ENCODE assay signal across 8 mouse cellular contexts in the genomic region with DNA sequence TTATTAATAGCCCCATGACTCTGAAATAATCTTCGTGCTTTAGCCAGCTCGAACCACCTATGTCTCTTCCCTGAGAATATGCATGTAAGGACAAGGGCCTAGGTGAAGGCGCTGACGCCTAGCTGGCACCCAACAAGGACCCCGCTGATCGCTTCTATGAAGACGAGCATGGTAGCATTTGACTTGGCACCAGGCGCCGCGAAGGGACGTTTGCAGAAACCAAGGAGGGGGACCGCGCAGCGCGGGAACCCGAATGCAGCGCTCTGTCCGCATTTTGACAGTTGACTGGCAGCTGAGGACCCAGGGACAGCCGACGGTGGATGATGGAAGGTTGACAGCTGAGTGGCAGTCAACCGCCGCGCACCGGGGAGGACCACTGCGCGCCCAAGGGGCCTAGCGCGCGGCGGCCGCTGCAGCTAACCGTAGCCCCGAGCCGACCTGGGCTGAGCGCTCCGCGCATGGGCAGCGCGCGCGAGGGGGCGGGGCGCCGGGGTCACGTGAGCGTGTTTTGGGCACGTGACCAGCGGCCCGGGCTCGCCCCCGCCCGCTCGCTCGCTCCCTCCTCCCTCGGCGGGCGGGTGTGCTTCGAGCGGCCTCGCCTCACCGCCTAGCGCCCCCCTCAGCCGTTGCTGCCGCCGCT. TPM values are rescaled to one million over a fixed set of nuclear protein-coding genes. Genes with fewer than 3 reads are reported as not detected.
DNase-seq lines count a peak whose midpoint lies in the region; ATAC-seq and TF ChIP-seq lines count a peak whose summit lies in the region.

A gene (plus strand): TSS at position 561 of the 640 bp plus-strand sequence.

- peak within 1 kb of the TSS; percentile 96 for H3K4me2 ChIP-seq in hindbrain, postnatal 0 days (ENCODE audit: low read depth, low read length)

- H3K9ac ChIP-seq in hindbrain, postnatal 0 days (replicated peaks; ENCODE audit: low read length), result peak within 1 kb of the TSS; percentile 97

- H3K4me3 ChIP-seq in gastrocnemius, adult 2 months, result peak within 1 kb of the TSS; percentile 98
- H3K4me3 ChIP-seq in hindbrain, postnatal 0 days (ENCODE audit: low read length), result peak within 1 kb of the TSS; percentile 92
- H3K4me3 ChIP-seq in left cerebral cortex, adult 2 months, result peak within 1 kb of the TSS; percentile 96

- H3K27ac ChIP-seq in gastrocnemius, adult 2 months, result peak within 1 kb of the TSS; percentile 96
- H3K27ac ChIP-seq in hindbrain, postnatal 0 days, result peak within 1 kb of the TSS; percentile 91
- peak within 1 kb of the TSS; percentile 98 for H3K27ac ChIP-seq in left cerebral cortex, adult 2 months

- TF ChIP-seq CTCF in gastrocnemius, adult 2 months (IDR thresholded peaks at IDR 0.05), result peak; percentile 11; the same call in 1 of the 2 replicates
- TF ChIP-seq CTCF in hindbrain, postnatal 0 days (IDR thresholded peaks at IDR 0.05; ENCODE audit: low read depth), result no peak
- no peak for TF ChIP-seq CTCF in left cerebral cortex, adult 2 months (IDR thresholded peaks at IDR 0.05)

- ATAC-seq in hindbrain, postnatal 0 days, result peak; percentile 94
- ATAC-seq in megakaryocyte, adult 5-6 weeks (ENCODE audit: poor library complexity, severe bottlenecking), result peak; percentile 66

- peak; percentile 74 for DNase-seq in WW6 (ENCODE audit: low read depth, low spot score)
- peak; percentile 93 to 98 for DNase-seq in cerebellum, postnatal 4 days (ENCODE audit: low spot score in 2 of 2)
- peak; percentile 97 for DNase-seq in gastrocnemius, adult 2 months
- DNase-seq in hindbrain, postnatal 0 days (ENCODE audit: low spot score), result peak; percentile 98
- DNase-seq in left cerebral cortex, adult 2 months (ENCODE audit: extremely low spot score in 1 of 2, low spot score in 2 of 2), result peak; percentile 95 to 97
- peak; percentile 90 to 95 for DNase-seq in right cerebral cortex, adult 2 months (ENCODE audit: low spot score in 2 of 2)
- DNase-seq in urinary bladder, postnatal 14 days (ENCODE audit: low spot score), result peak; percentile 94

- H3K4me1 ChIP-seq in hindbrain, postnatal 0 days (ENCODE audit: insufficient read depth, low read length), result peaks cover 12% of the 10 kb centered on the region

- H3K27me3 ChIP-seq in hindbrain, postnatal 0 days (ENCODE audit: insufficient read depth, low read length), result no peaks in the 10 kb centered on the region

- no peaks in the 10 kb centered on the region for H3K36me3 ChIP-seq in hindbrain, postnatal 0 days (ENCODE audit: insufficient read depth, low read length)

- whole genome bisulfite sequencing in hindbrain, postnatal 0 days, result under 1% methylated on average over 55 of the region's 65 CpGs

- H3K9me3 ChIP-seq in hindbrain, postnatal 0 days (ENCODE audit: low read length), result no peaks in the 10 kb centered on the region

- intact Hi-C loops in gastrocnemius, adult 2 months (cut with DNase I), result loop anchor here (5.0 kb wide), 1 partner anchor 37 kb away; no protein-coding TSS in a partner anchor
- intact Hi-C loops in left cerebral cortex, adult 2 months (cut with DNase I), result no loop called here

RNA-seq across cellular contexts. Expression of the gene that starts here (rescaled TPM):
- 10 to 100 TPM; 20.1 to 20.8 TPM for total RNA-seq in gastrocnemius, adult 2 months (2021)
- 136 and 147 TPM in 2 replicates for total RNA-seq in hindbrain, postnatal 0 days (2014; rRNA removed)
- 30.1 and 31.1 TPM in 2 replicates for polyA plus RNA-seq in hindbrain, postnatal 0 days (2015; fragmentation: Nextera tagmentation; extraction: Ambion mirVana)
- total RNA-seq in left cerebral cortex, adult 2 months (2021), result 10 to 100 TPM; 85.2 to 87.0 TPM
- total RNA-seq in megakaryocyte, adult 5-6 weeks (2015), result 33.1 and 33.6 TPM in 2 replicates
- 22.8 and 24.6 TPM in 2 replicates for total RNA-seq in megakaryocyte, adult 5-6 weeks (2017)

Comparison
In these comparisons a context has a peak if more than half of its experiments do, and no peak if none do; other contexts are left out.
1. Peak in every context shown above with its lines: DNase-seq, ATAC-seq, H3K4me3 ChIP-seq and H3K27ac ChIP-seq.